Mouse (Mus musculus) midbrain, embryonic 11.5 days (tissue): ENCODE measurements at regions not wholly inside any gene's neighbourhood (a gene's known extent, or its start where the extent isn't known, plus 50 kb on each side); places are given as distances from the start of the nearest gene placed in this dataset.
A peak's percentile ranks its signal among the peaks of the same experiment; 100 is the strongest.

Source experiments
- ATAC-seq: fragments of 200-750 bp; cut with Nextera tagmentation; 2 replicates; pipeline ENCODE4 v1.8.0; 2017; ENCODE audit warnings: moderate TSS enrichment, moderate library complexity; ENCODE audit not compliant: low FRiP score
- DNase-seq: peaks from one replicate; pipeline ENCODE4 v3.0.0; 2015; ENCODE audit warnings: low spot score; ENCODE audit errors: missing footprints
- H3K27ac ChIP-seq: fragments of 300-500 bp; sonication (generic); 2 replicates; pipeline ENCODE4 v1.5.1; 2014; ENCODE audit warnings: low read depth, low read length
- H3K27me3 ChIP-seq: fragments of 300-500 bp; sonication (generic); 2 replicates; pipeline ENCODE4 v1.6.1; 2014; ENCODE audit warnings: mild to moderate bottlenecking, low read length, moderate library complexity, mixed read lengths; ENCODE audit not compliant: control insufficient read depth, insufficient read depth
- H3K36me3 ChIP-seq: fragments of 300-500 bp; sonication (generic); 2 replicates; pipeline ENCODE4 v1.6.1; 2014; ENCODE audit warnings: mild to moderate bottlenecking, low read length, moderate library complexity, mixed read lengths; ENCODE audit not compliant: control insufficient read depth, insufficient read depth
- H3K4me1 ChIP-seq: fragments of 300-500 bp; sonication (generic); 2 replicates; pipeline ENCODE4 v1.6.1; 2014; ENCODE audit warnings: low read length; ENCODE audit not compliant: control insufficient read depth, insufficient read depth
- H3K4me2 ChIP-seq: fragments of 300-500 bp; sonication (generic); 2 replicates; pipeline ENCODE4 v1.6.1; 2014; ENCODE audit warnings: mild to moderate bottlenecking, moderate library complexity
- H3K4me3 ChIP-seq: fragments of 300-500 bp; sonication (generic); 2 replicates; pipeline ENCODE4 v1.5.1; 2014; ENCODE audit warnings: low read depth, low read length
- H3K9ac ChIP-seq: fragments of 300-500 bp; sonication (generic); 2 replicates; pipeline ENCODE4 v1.6.1; 2014; ENCODE audit warnings: low read length
- H3K9me3 ChIP-seq: fragments of 300-500 bp; sonication (generic); 2 replicates; pipeline ENCODE4 v1.6.1; 2016; ENCODE audit warnings: low read length; ENCODE audit not compliant: control insufficient read depth
- WGBS: fragments of 180-500 bp; shearing (Covaris S2); extraction: QIAGEN DNeasy Blood & Tissue Kit; methylation state at CpG from one replicate; pipeline ENCODE4 v1.1.7; 2014; 5-methylcytosine and 5-hydroxymethylcytosine counted together

- no peaks in the 10 kb centered on the region for H3K27me3 ChIP-seq
- H3K4me1 ChIP-seq = no peaks in the 10 kb centered on the region
- 92% methylated on average over 4 of the region's 4 CpGs for WGBS
- no peak for ATAC-seq
- no peak overlapping the region for H3K9ac ChIP-seq
- no peak overlapping the region for H3K27ac ChIP-seq
- no peaks in the 10 kb centered on the region for H3K9me3 ChIP-seq
- no peaks in the 10 kb centered on the region for H3K36me3 ChIP-seq
- no peak overlapping the region for H3K4me3 ChIP-seq
- H3K4me2 ChIP-seq = no peak overlapping the region
- DNase-seq = no peak
Measured at GRCm38 (mm10) chr6:58752496-58752895, 78.8 kb upstream of the Herc3 start.

- no peak overlapping the region for H3K27ac ChIP-seq
Measured at GRCm38 (mm10) chr6:58756309-58757015, 74.8 kb upstream of the Herc3 start.

DNA sequence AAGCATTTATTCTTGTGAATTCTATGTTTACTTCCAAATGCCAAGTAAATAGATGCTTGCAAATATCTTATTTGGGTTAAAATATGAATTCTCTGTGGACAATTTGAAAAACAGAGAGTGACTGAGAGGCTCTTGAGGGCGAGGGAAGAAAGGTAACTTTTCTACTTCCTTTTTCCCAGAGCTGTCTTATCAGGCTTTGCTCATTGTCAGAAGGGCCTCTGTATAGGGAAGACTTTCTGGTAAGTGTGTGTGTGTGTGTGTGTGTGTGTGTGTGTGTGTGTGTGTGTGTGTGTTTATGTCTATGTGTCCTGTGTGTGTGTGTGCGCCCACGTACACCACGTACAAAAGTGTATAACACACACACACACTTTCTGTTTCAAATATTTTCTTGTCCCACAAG, 73.9 kb upstream of the Herc3 start:
- Histone ChIP-seq H3K4me2 (no peak overlapping the region), H3K9ac (no peak overlapping the region), H3K4me1 (no peaks in the 10 kb centered on the region), H3K36me3 (no peaks in the 10 kb centered on the region), H3K27ac (no peak overlapping the region), H3K4me3 (no peak overlapping the region), H3K27me3 (no peaks in the 10 kb centered on the region), H3K9me3 (no peaks in the 10 kb centered on the region)
- no peak for DNase-seq
- 93% methylated on average over 4 of the region's 4 CpGs for WGBS
- ATAC-seq = no peak

More at GRCm38 (mm10) chr6:58756309-58757015, 74.8 kb upstream of the Herc3 start:
- H3K4me1 ChIP-seq = no peaks in the 10 kb centered on the region
- no peak for ATAC-seq
- no peaks in the 10 kb centered on the region for H3K36me3 ChIP-seq
- H3K4me3 ChIP-seq = no peak overlapping the region
- DNase-seq = no peak
- WGBS = 70% methylated on average over 2 of the region's 2 CpGs
- H3K9ac ChIP-seq = no peak overlapping the region
- H3K4me2 ChIP-seq = no peak overlapping the region
- H3K27me3 ChIP-seq = no peaks in the 10 kb centered on the region
- no peaks in the 10 kb centered on the region for H3K9me3 ChIP-seq

DNA sequence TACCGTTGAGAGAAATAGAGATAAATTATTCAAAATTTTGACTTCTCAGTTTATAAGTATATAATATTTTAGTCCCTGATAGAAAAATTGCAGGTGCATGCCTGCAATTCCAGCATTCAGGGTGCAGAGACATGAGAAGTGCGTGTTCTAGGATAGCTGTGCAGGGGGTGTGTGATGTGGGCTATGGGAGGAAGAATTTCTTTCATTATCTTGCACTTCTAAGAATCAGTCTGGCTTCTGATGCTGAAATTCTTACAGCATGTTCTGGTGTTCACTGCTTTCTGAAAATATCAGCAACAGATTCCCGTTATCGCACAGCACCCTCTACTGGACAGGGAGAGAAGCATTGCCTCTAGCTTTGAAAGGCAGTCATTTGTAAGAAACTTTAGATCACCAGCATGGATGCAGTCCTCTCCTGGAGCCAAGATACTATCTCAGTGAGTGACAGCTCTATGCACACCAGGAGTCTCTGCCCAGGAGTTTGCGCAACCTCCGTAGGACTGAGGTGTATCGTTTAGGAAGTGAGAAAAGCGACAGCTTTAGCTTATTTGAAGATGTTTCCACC, 60.5 kb upstream of the Herc3 start:
- Histone ChIP-seq H3K9me3 (no peaks in the 10 kb centered on the region), H3K27me3 (no peaks in the 10 kb centered on the region), H3K4me3 (no peak overlapping the region), H3K36me3 (no peaks in the 10 kb centered on the region), H3K4me2 (no peak overlapping the region), H3K9ac (no peak overlapping the region), H3K27ac (no peak overlapping the region), H3K4me1 (no peaks in the 10 kb centered on the region)
- DNase-seq (peak; percentile 92), ATAC-seq (peak; percentile 68; the same call in 1 of the 2 replicates)
- 22% methylated on average over 8 of the region's 8 CpGs for WGBS

DNA sequence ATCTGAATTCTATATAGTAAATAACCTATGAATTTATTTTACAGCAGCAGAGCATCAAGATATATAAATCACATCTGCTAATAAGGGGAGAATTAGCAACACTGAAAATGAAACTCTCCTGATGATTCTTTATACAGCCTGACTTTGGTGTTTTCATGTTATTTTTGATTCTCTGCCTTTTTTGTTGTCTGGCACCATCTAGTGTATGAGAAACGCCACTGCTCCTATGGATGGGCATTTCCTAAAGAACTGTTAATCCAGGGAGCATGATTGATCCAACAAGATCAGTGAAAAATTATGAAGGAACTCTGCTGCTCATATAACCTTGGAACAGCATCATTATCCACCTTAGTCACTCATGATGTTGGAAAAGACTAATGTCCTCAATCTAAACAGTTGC, 59.3 kb upstream of the Herc3 start:
- 3% methylated on average over 1 of the region's 1 CpGs for WGBS
- H3K36me3 ChIP-seq = no peaks in the 10 kb centered on the region
- H3K27ac ChIP-seq = no peak overlapping the region
- no peak overlapping the region for H3K9ac ChIP-seq
- H3K4me2 ChIP-seq = no peak overlapping the region
- DNase-seq = peak; percentile 89
- no peaks in the 10 kb centered on the region for H3K4me1 ChIP-seq
- H3K27me3 ChIP-seq = no peaks in the 10 kb centered on the region
- no peak overlapping the region for H3K4me3 ChIP-seq
- ATAC-seq = peak; percentile 59; the same call in 1 of the 2 replicates
- no peaks in the 10 kb centered on the region for H3K9me3 ChIP-seq
